Mouse (Mus musculus) intestine, postnatal 0 days (tissue): ENCODE measurements around the gene G6pdx. TPM values are rescaled to one million over a fixed set of nuclear protein-coding genes. Genes with fewer than 3 reads are reported as not detected.

Source experiments
- ATAC-seq: fragments of 200-750 bp; cut with Nextera tagmentation; 2 replicates; pipeline ENCODE4 v1.8.0; 2017; ENCODE audit warnings: mild to moderate bottlenecking, moderate TSS enrichment, moderate library complexity
- H3K27ac ChIP-seq: fragments of 300-500 bp; sonication (generic); 2 replicates; pipeline ENCODE4 v1.5.1; 2014; ENCODE audit warnings: mild to moderate bottlenecking, low read depth, low read length, moderate library complexity
- H3K27me3 ChIP-seq: fragments of 300-500 bp; sonication (generic); replicated peaks from 2 replicates; pipeline ENCODE4 v1.6.1; 2014; ENCODE audit warnings: low read length, mixed read lengths; ENCODE audit not compliant: control insufficient read depth, insufficient read depth
- H3K36me3 ChIP-seq: fragments of 300-500 bp; sonication (generic); 2 replicates; pipeline ENCODE4 v1.6.1; 2014; ENCODE audit warnings: mild to moderate bottlenecking, moderate library complexity; ENCODE audit not compliant: control insufficient read depth, insufficient read depth
- H3K4me1 ChIP-seq: fragments of 300-500 bp; sonication (generic); replicated peaks from 2 replicates; pipeline ENCODE4 v1.6.1; 2014; ENCODE audit warnings: antibody characterized with exemption, low read length, mixed read lengths; ENCODE audit not compliant: control insufficient read depth, insufficient read depth
- H3K4me2 ChIP-seq: fragments of 300-500 bp; sonication (generic); replicated peaks from 2 replicates; pipeline ENCODE4 v1.6.1; 2014; ENCODE audit warnings: low read depth, mild to moderate bottlenecking, moderate library complexity
- H3K4me3 ChIP-seq: fragments of 300-500 bp; sonication (generic); 2 replicates; pipeline ENCODE4 v1.5.1; 2014; ENCODE audit warnings: low read depth, low read length
- H3K9ac ChIP-seq: fragments of 300-500 bp; sonication (generic); 2 replicates; pipeline ENCODE4 v1.6.1; 2014; ENCODE audit warnings: mild to moderate bottlenecking, low read depth, low read length
- H3K9me3 ChIP-seq: fragments of 300-500 bp; sonication (generic); 2 replicates; pipeline ENCODE4 v1.6.1; 2016; ENCODE audit warnings: mixed run types; ENCODE audit not compliant: control insufficient read depth
- CTCF ChIP-seq: sonication (generic); IDR thresholded peaks from 2 replicates; pipeline ENCODE4 v1.5.1; 2016; ENCODE audit warnings: low read depth, mild to moderate bottlenecking, control low read depth, antibody characterized with exemption, moderate library complexity
- WGBS: fragments of 180-500 bp; shearing (Covaris S2); extraction: QIAGEN DNeasy Blood & Tissue Kit; methylation state at CpG from one replicate; pipeline ENCODE4 v1.1.7; 2014; 5-methylcytosine and 5-hydroxymethylcytosine counted together
- polyA plus RNA-seq: library from polyadenylated mRNA; unstranded; fragments of >200 nt; fragmentation: Nextera tagmentation; extraction: Ambion mirVana; gene quantifications from 2 replicates; pipeline ENCODE4 v1.2.1, GENCODE M21; 2015

The G6pdx gene
- polyA plus RNA-seq, 1 experiment from 2014 or later = 14.5 TPM

- no peaks in the 10 kb centered on the region for H3K36me3 ChIP-seq
- 50% methylated on average over 1 of the region's 1 CpGs for WGBS
- TF ChIP-seq CTCF = no peak
Measured at GRCm38 (mm10) chrX:74426256-74426655, 2.7 kb downstream of the G6pdx start.

GRCm38 (mm10) chrX:74425195-74425594 lies 3.8 kb downstream of the G6pdx start:
- no peak overlapping the region for H3K27ac ChIP-seq
- 74% methylated on average over 4 of the region's 4 CpGs for WGBS
- H3K4me3 ChIP-seq = no peak overlapping the region
- no peak overlapping the region for H3K4me2 ChIP-seq
- no peaks in the 10 kb centered on the region for H3K9me3 ChIP-seq
- H3K4me1 ChIP-seq = no peaks in the 10 kb centered on the region
- no peak for TF ChIP-seq CTCF
- no peak for ATAC-seq
- H3K9ac ChIP-seq = no peak overlapping the region
- no peaks in the 10 kb centered on the region for H3K27me3 ChIP-seq
- no peaks in the 10 kb centered on the region for H3K36me3 ChIP-seq

More at GRCm38 (mm10) chrX:74426256-74426655, 2.7 kb downstream of the G6pdx start:
- Histone ChIP-seq H3K4me3 (no peak overlapping the region), H3K9ac (no peak overlapping the region), H3K9me3 (no peaks in the 10 kb centered on the region), H3K4me1 (no peaks in the 10 kb centered on the region), H3K27ac (no peak overlapping the region), H3K4me2 (no peak overlapping the region), H3K27me3 (no peaks in the 10 kb centered on the region)
- no peak for ATAC-seq

- no peaks in the 10 kb centered on the region for H3K9me3 ChIP-seq
- H3K36me3 ChIP-seq = no peaks in the 10 kb centered on the region
- H3K4me1 ChIP-seq = no peaks in the 10 kb centered on the region
- no peak overlapping the region for H3K9ac ChIP-seq
- no peak overlapping the region for H3K4me2 ChIP-seq
- H3K27ac ChIP-seq = no peak overlapping the region
- no peak overlapping the region for H3K4me3 ChIP-seq
- H3K27me3 ChIP-seq = no peaks in the 10 kb centered on the region
- ATAC-seq = peak; percentile 36; the same call in 1 of the 2 replicates
- TF ChIP-seq CTCF = no peak
Measured at GRCm38 (mm10) chrX:74424443-74424842, 4.6 kb downstream of the G6pdx start.

GRCm38 (mm10) chrX:74413377-74413776 lies 15.6 kb downstream of the G6pdx start:
- no peak overlapping the region for H3K4me3 ChIP-seq
- H3K27me3 ChIP-seq = no peaks in the 10 kb centered on the region
- TF ChIP-seq CTCF = peak; percentile 96
- no peak overlapping the region for H3K4me2 ChIP-seq
- H3K9ac ChIP-seq = no peak overlapping the region
- no peaks in the 10 kb centered on the region for H3K4me1 ChIP-seq
- H3K27ac ChIP-seq = no peak overlapping the region
- H3K9me3 ChIP-seq = no peaks in the 10 kb centered on the region
- H3K36me3 ChIP-seq = no peaks in the 10 kb centered on the region
- ATAC-seq = peak; percentile 56; the same call in 1 of the 2 replicates

- Histone ChIP-seq H3K36me3 (no peaks in the 10 kb centered on the region), H3K27ac (no peak overlapping the region), H3K27me3 (no peaks in the 10 kb centered on the region), H3K4me1 (no peaks in the 10 kb centered on the region), H3K9ac (no peak overlapping the region), H3K4me2 (no peak overlapping the region), H3K9me3 (no peaks in the 10 kb centered on the region), H3K4me3 (no peak overlapping the region)
- WGBS = 49% methylated on average over 2 of the region's 2 CpGs
- no peak for ATAC-seq
- TF ChIP-seq CTCF = no peak
Measured at GRCm38 (mm10) chrX:74408340-74408739, 20.7 kb downstream of the G6pdx start.

GRCm38 (mm10) chrX:74400136-74400535 lies 28.9 kb downstream of the G6pdx start:
- Histone ChIP-seq H3K9ac (no peak overlapping the region), H3K27me3 (no peaks in the 10 kb centered on the region), H3K4me3 (no peak overlapping the region), H3K27ac (no peak overlapping the region), H3K4me1 (no peaks in the 10 kb centered on the region), H3K4me2 (no peak overlapping the region), H3K36me3 (no peaks in the 10 kb centered on the region), H3K9me3 (no peaks in the 10 kb centered on the region)
- 80% methylated on average over 3 of the region's 3 CpGs for WGBS
- no peak for ATAC-seq
- TF ChIP-seq CTCF = no peak
